Mouse (Mus musculus) small intestine, adult 2 months (tissue): Measurements from ENCODE around the gene Atp8b4. TPM values are rescaled to one million over a fixed set of nuclear protein-coding genes. Genes with fewer than 3 reads are reported as not detected.

ENCODE experiments used
- H3K27ac ChIP-seq: fragments of 200-500 bp; 2 replicates; pipeline ENCODE4 v1.5.1; 2012; ENCODE audit warnings: low read depth, low read length, control low read depth, inconsistent platforms; ENCODE audit not compliant: insufficient read depth
- H3K27me3 ChIP-seq: fragments of 200-500 bp; 2 replicates; pipeline ENCODE4 v1.6.1; 2012; ENCODE audit warnings: mild to moderate bottlenecking, moderate library complexity, low read length, inconsistent platforms; ENCODE audit not compliant: control insufficient read depth, insufficient read depth
- H3K36me3 ChIP-seq: fragments of 200-500 bp; 2 replicates; pipeline ENCODE4 v1.6.1; 2012; ENCODE audit warnings: mild to moderate bottlenecking, low read length, control low read depth, inconsistent platforms; ENCODE audit not compliant: control insufficient read depth, insufficient read depth
- H3K4me1 ChIP-seq: fragments of 200-500 bp; 2 replicates; pipeline ENCODE4 v1.6.1; 2012; ENCODE audit warnings: low read length, inconsistent platforms, mixed read lengths; ENCODE audit not compliant: control insufficient read depth, insufficient read depth, insufficient read length
- H3K4me3 ChIP-seq: fragments of 200-500 bp; 2 replicates; pipeline ENCODE4 v1.5.1; 2012; ENCODE audit warnings: low read depth, mild to moderate bottlenecking, control low read depth, inconsistent platforms, low read length, moderate library complexity
- CTCF ChIP-seq: fragments of 200-500 bp; IDR thresholded peaks from 2 replicates; pipeline ENCODE4 v1.5.1; 2012; ENCODE audit warnings: low read depth, mild to moderate bottlenecking, control low read depth, inconsistent platforms, low read length, moderate library complexity, mixed read lengths; ENCODE audit not compliant: insufficient replicate concordance, insufficient read length; ENCODE audit errors: extremely low read depth
- POLR2A ChIP-seq: fragments of 200-500 bp; IDR thresholded peaks from 2 replicates; pipeline ENCODE4 v1.6.1; 2012; ENCODE audit warnings: low read depth, mild to moderate bottlenecking, control low read depth, inconsistent platforms, low read length, moderate library complexity
- WGBS: fragments of 180-500 bp; shearing (Covaris S2); methylation state at CpG from one replicate; pipeline ENCODE4 v1.1.7; 2018; 5-methylcytosine and 5-hydroxymethylcytosine counted together
- polyA plus RNA-seq: library from polyadenylated mRNA; depleted of rRNA; stranded (reverse); fragments of >200 nt; gene quantifications from 2 replicates; pipeline ENCODE4 v1.2.3, GENCODE M21; 2012

Atp8b4 gene
- polyA plus RNA-seq, 1 experiment: 0.09 TPM

DNA sequence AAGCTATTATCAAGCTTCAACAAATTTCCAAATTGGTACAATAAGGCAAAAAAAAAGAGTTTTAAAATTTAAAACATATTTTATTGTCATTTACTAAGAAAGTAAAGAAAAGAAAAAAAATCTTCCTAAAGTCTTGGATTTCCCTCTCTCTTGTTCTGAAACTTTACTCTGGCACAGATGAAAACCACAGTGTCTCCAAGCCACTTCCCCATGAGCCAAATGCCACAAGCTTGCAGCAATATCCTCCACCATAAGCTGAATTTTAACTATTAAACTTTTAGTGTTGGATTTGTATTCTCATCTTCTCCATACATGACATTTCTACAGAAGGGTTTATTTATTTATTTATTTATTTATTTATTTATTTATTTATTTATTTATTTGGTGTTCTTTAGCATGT, 114.4 kb downstream of the Atp8b4 start:
- Histone ChIP-seq H3K27me3 (no peaks in the 10 kb centered on the region), H3K36me3 (no peaks in the 10 kb centered on the region), H3K27ac (no peak overlapping the region), H3K4me3 (no peak overlapping the region), H3K4me1 (no peaks in the 10 kb centered on the region)
- TF ChIP-seq CTCF (no peak), POLR2A (no peak)

DNA sequence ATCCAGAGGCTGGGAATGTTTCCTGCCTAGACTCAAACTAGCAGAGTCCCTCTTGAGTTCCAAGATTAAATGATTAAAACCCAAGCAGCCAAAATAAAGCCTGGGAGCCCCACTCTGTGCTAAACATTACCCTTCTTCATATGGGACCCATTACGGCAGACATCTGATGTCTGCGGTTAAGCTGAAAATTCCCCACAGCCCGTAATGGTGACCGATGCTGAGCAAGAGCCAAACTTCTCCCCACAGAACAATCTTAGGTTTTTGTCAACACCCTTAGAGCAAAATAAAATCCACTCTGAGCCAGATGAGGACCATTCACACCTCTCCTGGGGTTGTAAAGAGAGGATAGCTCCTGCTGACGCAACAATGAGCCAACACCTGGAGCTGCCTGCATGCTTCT, 120.2 kb downstream of the Atp8b4 start:
- Histone ChIP-seq H3K27me3 (no peaks in the 10 kb centered on the region), H3K4me3 (no peak overlapping the region), H3K4me1 (no peaks in the 10 kb centered on the region), H3K27ac (no peak overlapping the region), H3K36me3 (no peaks in the 10 kb centered on the region)
- no peak for TF ChIP-seq CTCF
- no peak for TF ChIP-seq POLR2A
- 85% methylated on average over 5 of the region's 5 CpGs for WGBS

DNA sequence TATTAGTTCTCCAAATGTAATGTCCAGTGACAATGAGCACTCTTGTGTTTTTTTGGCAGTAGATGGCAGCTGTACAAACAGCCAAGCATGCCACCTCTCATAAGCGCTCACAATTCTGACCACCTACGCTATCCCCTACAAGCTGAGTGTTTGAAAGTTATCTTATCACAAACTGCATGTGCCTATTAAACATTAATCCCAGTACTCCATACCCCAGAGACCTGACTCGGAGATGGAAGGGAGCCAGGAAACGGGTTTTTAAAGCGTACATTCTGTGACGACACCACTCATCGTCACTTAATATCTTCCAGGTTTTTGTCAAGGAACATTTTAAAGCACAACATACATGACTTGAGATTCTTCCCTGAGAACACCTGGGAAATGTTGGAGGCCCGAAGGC, 128.8 kb downstream of the Atp8b4 start:
- no peak overlapping the region for H3K4me3 ChIP-seq
- H3K36me3 ChIP-seq: no peaks in the 10 kb centered on the region
- TF ChIP-seq CTCF (no peak), POLR2A (no peak)
- H3K4me1 ChIP-seq: no peaks in the 10 kb centered on the region
- no peaks in the 10 kb centered on the region for H3K27me3 ChIP-seq
- no peak overlapping the region for H3K27ac ChIP-seq
- WGBS: 38% methylated on average over 8 of the region's 8 CpGs

DNA sequence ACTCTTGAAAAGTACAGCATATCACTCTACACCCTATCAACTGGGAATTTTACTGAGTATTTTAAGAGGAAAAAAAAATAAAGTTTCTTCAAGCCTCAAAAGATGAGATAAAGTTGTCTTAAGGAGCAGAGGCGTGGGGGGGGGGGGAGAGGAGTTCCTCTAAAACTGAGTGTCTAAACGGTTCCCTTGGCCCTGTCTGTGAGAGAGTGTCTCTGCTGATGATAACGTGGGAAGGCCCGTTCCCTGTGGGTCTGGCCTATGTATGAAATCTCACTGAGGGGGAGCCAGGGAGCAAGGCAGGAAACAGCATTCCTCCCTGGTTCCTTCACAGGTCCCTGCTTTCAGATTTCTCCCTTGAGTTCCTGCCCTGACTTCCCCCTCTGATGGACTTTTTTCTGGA, 130.7 kb downstream of the Atp8b4 start:
- WGBS: 40% methylated on average over 4 of the region's 4 CpGs
- TF ChIP-seq CTCF (no peak), POLR2A (no peak)

DNA sequence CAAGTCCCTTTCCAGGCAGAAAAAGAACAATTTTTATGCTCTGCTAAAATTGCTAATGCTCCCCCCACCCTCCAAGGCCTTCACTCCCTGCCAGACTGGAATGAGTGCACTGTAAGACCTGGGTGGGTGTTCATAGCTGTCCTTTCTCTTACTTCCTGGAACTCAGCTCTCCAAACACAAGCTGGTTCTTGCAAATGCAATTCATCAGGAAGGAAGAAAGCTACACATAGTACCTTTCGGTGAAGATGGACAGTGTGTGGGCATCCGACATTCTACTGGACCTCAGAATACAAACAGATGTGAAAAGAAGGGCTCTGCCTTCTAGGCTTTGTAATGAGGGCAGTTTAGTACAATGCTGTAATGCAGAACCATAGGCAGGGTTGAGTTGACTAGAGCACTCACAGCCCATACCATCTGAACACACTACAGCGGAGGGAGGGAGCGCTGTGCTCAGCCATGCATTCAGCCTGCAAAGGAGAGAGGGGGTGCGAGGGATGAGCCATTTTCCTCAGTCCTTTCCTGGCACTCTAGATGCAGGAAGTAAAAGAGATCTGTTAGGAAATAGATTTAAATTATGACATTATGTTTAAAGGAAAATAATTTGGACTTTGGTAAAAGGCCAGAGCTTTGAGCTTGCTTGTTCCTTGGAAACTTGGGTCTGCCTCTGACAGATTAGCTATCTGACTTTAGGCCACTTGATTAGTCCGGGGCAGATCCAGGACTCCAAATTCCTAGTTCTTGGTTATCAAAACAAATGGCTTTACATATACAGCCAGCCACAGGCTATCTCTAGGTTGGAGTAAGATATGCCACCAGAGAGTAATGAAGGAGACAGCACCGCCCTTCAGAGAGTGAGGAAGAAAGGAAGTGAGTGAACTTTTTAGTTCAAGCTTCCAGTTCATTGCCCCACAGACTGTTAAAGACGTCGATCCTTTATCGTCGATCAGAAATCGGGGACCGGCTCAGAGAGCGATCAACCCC, 136.4 kb downstream of the Atp8b4 start:
- 78% methylated on average over 14 of the region's 14 CpGs for WGBS
- TF ChIP-seq CTCF: no peak
- TF ChIP-seq POLR2A: no peak
- Histone ChIP-seq H3K27me3 (no peaks in the 10 kb centered on the region), H3K4me1 (no peaks in the 10 kb centered on the region), H3K27ac (no peak overlapping the region), H3K36me3 (no peaks in the 10 kb centered on the region), H3K4me3 (no peak overlapping the region)

More for the DNA sequence above, 130.7 kb downstream of the Atp8b4 start:
- no peaks in the 10 kb centered on the region for H3K36me3 ChIP-seq
- no peak overlapping the region for H3K4me3 ChIP-seq
- H3K4me1 ChIP-seq: no peaks in the 10 kb centered on the region
- H3K27me3 ChIP-seq: no peaks in the 10 kb centered on the region
- H3K27ac ChIP-seq: no peak overlapping the region

DNA sequence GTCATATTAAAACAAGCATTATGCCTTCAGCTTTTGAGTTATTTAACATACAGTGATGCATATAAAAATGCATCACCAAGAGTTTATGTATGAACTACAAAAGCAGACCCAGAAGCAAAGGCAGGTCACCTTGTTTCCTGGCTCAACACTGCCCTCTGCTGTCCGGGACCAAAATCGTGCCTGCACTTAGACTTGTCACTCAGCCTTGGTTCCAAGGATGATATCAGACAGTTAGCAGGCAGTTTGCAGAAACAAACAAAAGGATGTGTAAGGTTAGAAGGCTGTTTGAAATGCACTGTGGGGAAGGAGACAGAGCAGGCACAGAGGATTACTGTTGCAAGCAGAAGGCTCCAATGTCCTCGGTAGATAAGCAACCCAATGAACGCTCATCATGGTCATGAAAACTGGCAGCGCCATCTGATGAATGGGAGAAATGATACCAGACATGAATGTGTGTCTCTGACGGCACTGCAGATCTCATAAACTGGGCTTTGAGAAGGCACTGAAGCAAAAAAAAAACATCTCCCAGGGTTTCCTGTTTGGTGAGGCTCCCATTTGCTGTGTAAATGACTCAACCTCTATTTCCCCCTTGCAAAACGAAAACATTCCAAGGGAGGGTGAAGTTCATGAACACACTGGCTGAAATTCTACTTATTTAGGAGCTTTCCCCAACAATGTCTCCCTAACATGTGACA, 137.3 kb downstream of the Atp8b4 start:
- Histone ChIP-seq H3K4me1 (no peaks in the 10 kb centered on the region), H3K4me3 (no peak overlapping the region), H3K27me3 (no peaks in the 10 kb centered on the region), H3K27ac (no peak overlapping the region), H3K36me3 (no peaks in the 10 kb centered on the region)
- no peak for TF ChIP-seq POLR2A
- TF ChIP-seq CTCF: peak; percentile 82; the same call in 1 of the 2 replicates
- WGBS: 43% methylated on average over 7 of the region's 7 CpGs
